Mouse (Mus musculus) macrophage (primary cell): ENCODE results near the gene Ncan. TPM values are rescaled to one million over a fixed set of nuclear protein-coding genes. Genes with fewer than 3 reads are reported as not detected.

Experiments used
- H3K27ac ChIP-seq: fragments of 350-480 bp; formaldehyde crosslinking; 2 replicates; pipeline ENCODE4 v1.9.0; 2021
- H3K36me3 ChIP-seq: fragments of 350-480 bp; formaldehyde crosslinking; 2 replicates; pipeline ENCODE4 v1.9.0; 2021; ENCODE audit errors: inconsistent target
- H3K4me3 ChIP-seq: fragments of 350-480 bp; formaldehyde crosslinking; 2 replicates; pipeline ENCODE4 v1.9.0; 2021; ENCODE audit errors: inconsistent target
- H3K79me2 ChIP-seq: fragments of 350-480 bp; formaldehyde crosslinking; 2 replicates; pipeline ENCODE4 v1.9.0; 2021; ENCODE audit errors: inconsistent target
- WGBS: methylation state at CpG from one replicate; pipeline ENCODE4 v1.1.7; 2026; ENCODE audit warnings: inconsistent platforms; ENCODE audit not compliant: missing documents; 5-methylcytosine and 5-hydroxymethylcytosine counted together
- polyA plus RNA-seq: library from polyadenylated mRNA; stranded (reverse); fragments of 250-400 nt; gene quantifications from 3 replicates; pipeline ENCODE4 v1.2.4, GENCODE M21; 2018; ENCODE audit warnings: inconsistent platforms
- total RNA-seq, 78 experiments: library from RNA; depleted of rRNA; stranded (reverse); fragments of 250-400 nt; gene quantifications; 1 replicate in 9 of 78; 2 replicates in 24 of 78; 3 replicates in 43 of 78; 4 replicates in 2 of 78; pipeline ENCODE4 v1.2.4; 2018; ENCODE audit warnings: inconsistent platforms in 56 of 78

Gene Ncan
- under 1 TPM in 1 of 26 experiments, not detected in 25; 0.13 TPM for total RNA-seq (2018; cell fraction: chromatin; rRNA removed)
- not detected for total RNA-seq (2018; cell fraction: cytosol; rRNA removed)
- not detected for total RNA-seq (2018; cell fraction: nucleus; rRNA removed)
- polyA plus RNA-seq: not detected in 3 replicates

DNA sequence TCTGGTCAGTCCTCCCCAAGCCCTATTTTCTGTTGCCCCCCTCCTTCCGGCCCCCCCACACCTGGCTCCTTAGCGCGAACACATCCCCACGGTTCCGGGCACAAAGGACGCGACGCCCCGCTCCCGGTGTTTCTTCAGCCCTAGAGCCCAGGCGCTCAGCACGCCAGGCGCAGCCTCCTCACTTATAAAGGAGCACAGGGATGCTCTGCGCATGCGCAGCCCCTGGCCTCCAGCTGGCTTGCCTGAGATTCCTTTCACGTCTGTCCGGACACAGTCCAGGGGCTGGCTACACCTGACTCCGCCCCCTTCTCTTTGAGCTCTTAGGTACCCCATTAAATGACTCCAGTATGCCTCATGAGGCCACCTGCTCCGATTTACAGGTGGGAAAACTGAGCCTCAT is at the start of gene Ncan:
Gene Ncan (minus strand): TSS at position 207 of the 400 bp plus-strand sequence.
- Histone ChIP-seq H3K4me3 (no peak within 1 kb of the TSS), H3K36me3 (no peaks in the 10 kb centered on the region), H3K27ac (no peak within 1 kb of the TSS), H3K79me2 (no peaks in the 10 kb centered on the region)
- 10% methylated on average over 15 of the region's 19 CpGs for WGBS

- H3K27ac ChIP-seq: no peak overlapping the region
- H3K79me2 ChIP-seq: peaks cover 18% of the 10 kb centered on the region; the same call in 1 of the 2 replicates
- 89% methylated on average over 3 of the region's 3 CpGs for WGBS
- H3K4me3 ChIP-seq: no peak overlapping the region
- no peaks in the 10 kb centered on the region for H3K36me3 ChIP-seq
These were observed 49.4 kb upstream of the Ncan start for GRCm38 (mm10) chr8:70170116-70170515.

DNA sequence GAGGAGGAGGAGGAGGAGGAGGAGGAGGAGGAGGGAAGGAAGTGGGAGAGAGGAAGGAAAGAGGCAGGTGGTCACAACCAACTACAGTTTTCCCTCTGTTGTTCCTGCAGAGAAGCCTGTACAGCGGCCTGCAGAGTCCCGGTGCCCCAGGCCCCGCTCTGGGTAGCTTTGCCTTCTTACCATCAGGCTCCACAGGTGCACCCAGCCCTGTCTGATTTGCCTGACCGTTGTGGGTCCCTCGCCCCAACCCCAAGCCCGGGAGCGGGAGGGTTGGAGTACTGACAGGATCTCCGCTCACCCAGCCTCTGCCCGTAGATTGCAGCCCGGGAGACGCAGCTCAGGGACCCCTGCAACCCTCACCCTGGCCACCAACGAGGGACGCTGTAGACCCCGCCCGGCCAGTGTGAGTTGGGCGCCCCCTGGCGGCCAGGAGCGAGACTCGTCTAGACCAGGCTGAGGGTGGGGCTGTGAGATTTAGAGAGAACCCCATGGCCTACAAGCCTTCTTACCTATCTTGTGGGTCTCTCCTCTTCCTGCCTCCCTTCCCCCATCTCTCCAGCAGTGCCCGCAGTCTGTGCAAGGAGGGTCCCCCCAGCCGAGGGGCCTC is 45.9 kb upstream of the Ncan start:
- WGBS: 3% methylated on average over 20 of the region's 21 CpGs
- no peaks in the 10 kb centered on the region for H3K36me3 ChIP-seq
- H3K4me3 ChIP-seq: no peak overlapping the region
- H3K27ac ChIP-seq: no peak overlapping the region
- no peaks in the 10 kb centered on the region for H3K79me2 ChIP-seq

- H3K27ac ChIP-seq: no peak overlapping the region
- 94% methylated on average over 3 of the region's 3 CpGs for WGBS
These were observed 42.6 kb upstream of the Ncan start for GRCm38 (mm10) chr8:70163316-70163715.

GRCm38 (mm10) chr8:70160015-70160414 is 39.3 kb upstream of the Ncan start:
- Histone ChIP-seq H3K79me2 (no peaks in the 10 kb centered on the region), H3K27ac (no peak overlapping the region), H3K36me3 (no peaks in the 10 kb centered on the region), H3K4me3 (no peak overlapping the region)
- WGBS: 30% methylated on average over 13 of the region's 13 CpGs

More at GRCm38 (mm10) chr8:70163316-70163715, 42.6 kb upstream of the Ncan start:
- H3K79me2 ChIP-seq: no peaks in the 10 kb centered on the region
- H3K4me3 ChIP-seq: no peak overlapping the region
- no peaks in the 10 kb centered on the region for H3K36me3 ChIP-seq

DNA sequence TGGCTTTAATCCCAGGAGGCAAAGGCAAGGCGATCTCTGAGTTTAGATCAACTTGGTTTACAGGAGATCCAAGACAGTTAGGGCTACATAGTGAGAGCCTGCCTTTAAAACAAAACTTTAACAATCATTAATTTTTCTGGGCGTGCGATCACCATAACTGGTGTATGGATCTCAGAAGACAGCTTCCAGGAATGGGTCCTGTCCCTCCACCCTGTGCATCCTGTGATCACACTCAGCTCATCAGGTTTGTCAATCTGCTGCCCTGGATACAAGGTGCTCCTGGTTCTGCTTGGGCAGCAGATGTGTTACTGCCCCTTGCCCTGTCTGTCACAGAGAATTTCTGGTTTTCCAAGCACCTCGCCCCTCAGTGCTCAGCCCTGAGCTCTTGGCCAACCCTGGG is 38.5 kb upstream of the Ncan start:
- Histone ChIP-seq H3K27ac (no peak overlapping the region), H3K36me3 (no peaks in the 10 kb centered on the region), H3K79me2 (no peaks in the 10 kb centered on the region), H3K4me3 (no peak overlapping the region)
- WGBS: 79% methylated on average over 4 of the region's 4 CpGs

GRCm38 (mm10) chr8:70158069-70158853 is 37.6 kb upstream of the Ncan start:
- Histone ChIP-seq H3K4me3 (no peak overlapping the region; the same call in 1 of the 2 replicates), H3K27ac (no peak overlapping the region), H3K79me2 (no peaks in the 10 kb centered on the region), H3K36me3 (no peaks in the 10 kb centered on the region)
- WGBS: 9% methylated on average over 40 of the region's 40 CpGs

GRCm38 (mm10) chr8:70157240-70157800 is 36.6 kb upstream of the Ncan start:
- H3K4me3 ChIP-seq: no peak overlapping the region
- H3K36me3 ChIP-seq: no peaks in the 10 kb centered on the region
- no peak overlapping the region for H3K27ac ChIP-seq
- WGBS: 100% methylated on average over 1 of the region's 1 CpGs
- no peaks in the 10 kb centered on the region for H3K79me2 ChIP-seq

- Histone ChIP-seq H3K36me3 (no peaks in the 10 kb centered on the region), H3K4me3 (no peak overlapping the region), H3K27ac (no peak overlapping the region), H3K79me2 (no peaks in the 10 kb centered on the region)
- 38% methylated on average over 14 of the region's 22 CpGs for WGBS
These were observed 32.0 kb upstream of the Ncan start for GRCm38 (mm10) chr8:70152537-70153257.

GRCm38 (mm10) chr8:70150158-70150557 is 29.5 kb upstream of the Ncan start:
- H3K36me3 ChIP-seq: peaks cover 21% of the 10 kb centered on the region
- H3K79me2 ChIP-seq: no peaks in the 10 kb centered on the region
- no peak overlapping the region for H3K4me3 ChIP-seq
- no peak overlapping the region for H3K27ac ChIP-seq
- 66% methylated on average over 13 of the region's 13 CpGs for WGBS

GRCm38 (mm10) chr8:70147678-70148607 is 27.3 kb upstream of the Ncan start:
- 71% methylated on average over 7 of the region's 7 CpGs for WGBS
- Histone ChIP-seq H3K27ac (no peak overlapping the region), H3K79me2 (no peaks in the 10 kb centered on the region), H3K4me3 (no peak overlapping the region), H3K36me3 (peaks cover 40% of the 10 kb centered on the region)

- peak overlapping the region; percentile 98 for H3K4me3 ChIP-seq
- H3K79me2 ChIP-seq: peaks cover 14% of the 10 kb centered on the region
- WGBS: 3% methylated on average over 9 of the region's 9 CpGs
- peak overlapping the region; percentile 52 for H3K27ac ChIP-seq
- H3K36me3 ChIP-seq: peaks cover 43% of the 10 kb centered on the region; the same call in 1 of the 2 replicates
These were observed 19.3 kb upstream of the Ncan start for GRCm38 (mm10) chr8:70139981-70140380.

DNA sequence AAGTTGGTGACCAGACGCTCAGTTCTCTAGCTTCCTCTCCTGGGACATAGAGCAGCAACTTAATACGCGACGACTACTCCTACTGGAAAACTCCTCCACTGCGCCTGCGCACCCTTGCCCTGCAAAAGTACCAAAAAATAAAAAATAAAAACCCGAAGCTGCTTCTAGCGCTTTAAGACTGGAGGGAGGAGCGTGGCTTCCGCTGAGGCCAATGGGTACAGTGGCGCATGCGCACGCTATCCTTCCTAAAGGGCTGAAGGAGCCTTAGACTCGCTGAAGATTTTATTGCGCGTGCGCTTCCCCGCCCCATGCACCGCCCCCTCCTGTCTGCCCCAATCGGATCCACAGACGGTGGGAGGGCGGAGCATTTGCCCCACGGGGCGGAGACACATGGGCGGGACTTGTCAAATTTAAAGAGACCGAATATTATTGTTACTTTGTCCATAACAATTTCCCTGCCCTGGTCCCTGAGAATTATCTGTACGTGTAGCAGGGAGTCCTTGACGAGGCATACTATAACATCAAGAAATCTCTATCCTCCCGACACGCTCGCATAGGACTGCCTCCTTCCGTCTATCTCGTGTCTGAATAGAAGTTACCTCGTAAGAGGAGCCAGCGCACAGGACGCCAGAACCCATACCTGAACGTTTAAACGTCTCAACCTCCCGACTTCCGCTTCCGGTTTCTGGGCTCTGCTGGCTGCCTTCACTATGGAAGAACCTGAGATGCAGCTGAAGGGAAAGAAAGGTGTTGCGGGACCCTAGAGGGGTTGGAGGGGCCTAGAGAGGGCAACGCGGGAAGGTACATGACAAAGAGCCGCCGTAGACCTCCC is 18.6 kb upstream of the Ncan start, which contains the start of the genes Rfxank, Borcs8 and Mef2b:
Gene Rfxank (minus strand): TSS at position 129 of the 832 bp plus-strand sequence.
Gene Borcs8 (plus strand): TSS at position 474 of the 832 bp plus-strand sequence.
Gene Mef2b (plus strand): TSS at position 686 of the 832 bp plus-strand sequence.
- Histone ChIP-seq H3K27ac (peak within 1 kb of the TSS; percentile 52), H3K36me3 (peaks cover 43% of the 10 kb centered on the region; the same call in 1 of the 2 replicates), H3K79me2 (peaks cover 14% of the 10 kb centered on the region), H3K4me3 (peak within 1 kb of the TSS; percentile 98)
- under 1% methylated on average over 46 of the region's 46 CpGs for WGBS
